Mouse (Mus musculus) bone marrow macrophage, adult 2 months (primary cell): ENCODE results near the gene Dnajb3.

Experiments
- CTCF ChIP-seq: IDR thresholded peaks from 2 replicates; pipeline ENCODE4 v1.5.1; 2012; ENCODE audit warnings: low read depth, mild to moderate bottlenecking, low read length, moderate library complexity
- POLR2A ChIP-seq: IDR thresholded peaks from 2 replicates; pipeline ENCODE4 v1.6.1; 2012; ENCODE audit warnings: mild to moderate bottlenecking, low read depth, low read length, borderline replicate concordance

- no peak for TF ChIP-seq POLR2A
- TF ChIP-seq CTCF: no peak
These were observed 5.6 kb downstream of the Dnajb3 start for GRCm38 (mm10) chr1:88199996-88200395.
